ENCODE assay signal across 19 mouse cellular contexts in the genomic region with DNA sequence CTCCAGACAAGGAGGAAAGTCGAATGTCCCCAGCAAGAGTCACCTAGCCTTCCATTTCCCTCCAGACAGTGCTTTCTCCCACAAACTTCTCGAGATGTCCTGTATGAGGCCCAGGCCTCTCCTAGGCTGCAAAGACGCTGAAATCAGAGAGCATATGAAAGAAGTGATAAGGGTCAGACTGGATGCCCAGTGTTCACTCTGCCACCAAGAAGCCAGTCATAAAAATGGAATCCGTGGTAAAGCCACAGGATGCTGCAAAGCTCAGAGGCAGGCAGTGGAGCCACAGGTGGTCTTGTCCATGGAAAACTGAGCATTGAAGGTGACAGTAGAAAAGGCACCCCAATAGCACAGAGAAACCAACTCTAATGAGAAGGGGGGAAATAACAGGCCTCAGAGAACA. TPM values are rescaled to one million over a fixed set of nuclear protein-coding genes. Genes with fewer than 3 reads are reported as not detected.
A peak's percentile ranks its signal among the peaks of the same experiment; 100 is the strongest.
DNase-seq lines count a peak whose midpoint lies in the region; ATAC-seq and TF ChIP-seq lines count a peak whose summit lies in the region.
"Had no signal": no experiment of that assay in that cellular context is flagged by ENCODE, and none has a peak within 500 bp of the region (broad histone marks: within the 10 kb centered on the region; RNA-seq: fewer than 3 reads in every experiment).

No protein-coding gene starts in this region.

- intact Hi-C loops in gastrocnemius, adult 2 months (cut with DNase I) = loop anchor here (5.0 kb wide), 1 partner anchor 41 kb away; no protein-coding TSS in a partner anchor

- H3K4me2 ChIP-seq in hindbrain, embryonic 13.5 days = peak overlapping the region; percentile 72
- peak overlapping the region; percentile 96; the same call in 1 of the 2 replicates for H3K4me2 ChIP-seq in neural tube, embryonic 12.5 days (replicated peaks)
- H3K4me2 ChIP-seq in hindbrain, embryonic 16.5 days (ENCODE audit: low read length) = peak overlapping the region; percentile 72
- peak overlapping the region; percentile 74 for H3K4me2 ChIP-seq in neural tube, embryonic 15.5 days
- H3K4me2 ChIP-seq: heart, embryonic 15.5 days; kidney, embryonic 15.5 days; limb, embryonic 13.5 days; liver, embryonic 13.5 days; lung, embryonic 14.5 days had no signal

- 0 out of 2 replicates have a peak overlapping the region, but pooled peaks have one; percentile 1 for H3K4me3 ChIP-seq in hindbrain, embryonic 13.5 days
- H3K4me3 ChIP-seq in hindbrain, embryonic 10.5 days = no peak overlapping the region
- H3K4me3 ChIP-seq in neural tube, embryonic 12.5 days = no peak overlapping the region
- H3K4me3 ChIP-seq in hindbrain, embryonic 16.5 days (ENCODE audit: low read length) = peak overlapping the region; percentile 78
- H3K4me3 ChIP-seq in neural tube, embryonic 15.5 days (replicated peaks) = peak overlapping the region; percentile 84
- no peak overlapping the region for H3K4me3 ChIP-seq in gastrocnemius, adult 2 months
- H3K4me3 ChIP-seq: heart, embryonic 15.5 days; kidney, embryonic 15.5 days; limb, embryonic 13.5 days; liver, embryonic 13.5 days; midbrain, embryonic 12.5 days had no signal

- H3K27me3 ChIP-seq in hindbrain, embryonic 13.5 days = peaks cover 43% of the 10 kb centered on the region
- peaks cover 67% of the 10 kb centered on the region for H3K27me3 ChIP-seq in hindbrain, embryonic 10.5 days (ENCODE audit: insufficient read depth, poor library complexity, severe bottlenecking)
- H3K27me3 ChIP-seq in neural tube, embryonic 12.5 days (replicated peaks) = peaks cover 28% of the 10 kb centered on the region
- no peaks in the 10 kb centered on the region for H3K27me3 ChIP-seq in hindbrain, embryonic 16.5 days (replicated peaks; ENCODE audit: control insufficient read depth, insufficient read depth, low read length)
- no peaks in the 10 kb centered on the region for H3K27me3 ChIP-seq in neural tube, embryonic 15.5 days (replicated peaks)

- no peaks in the 10 kb centered on the region for H3K36me3 ChIP-seq in hindbrain, embryonic 13.5 days
- no peaks in the 10 kb centered on the region for H3K36me3 ChIP-seq in hindbrain, embryonic 10.5 days
- H3K36me3 ChIP-seq in neural tube, embryonic 12.5 days = no peaks in the 10 kb centered on the region
- no peaks in the 10 kb centered on the region for H3K36me3 ChIP-seq in hindbrain, embryonic 16.5 days (ENCODE audit: control insufficient read depth, insufficient read depth, low read length)
- H3K36me3 ChIP-seq in neural tube, embryonic 15.5 days = no peaks in the 10 kb centered on the region
- H3K36me3 ChIP-seq: heart, embryonic 15.5 days; kidney, embryonic 15.5 days; limb, embryonic 13.5 days; liver, embryonic 13.5 days; midbrain, embryonic 12.5 days had no signal

- 73% methylated on average over 4 of the region's 4 CpGs for WGBS in hindbrain, embryonic 13.5 days
- 67% methylated on average over 4 of the region's 4 CpGs for WGBS in hindbrain, embryonic 10.5 days
- 62% methylated on average over 4 of the region's 4 CpGs for WGBS in neural tube, embryonic 12.5 days
- WGBS in hindbrain, embryonic 16.5 days = 69% methylated on average over 4 of the region's 4 CpGs
- 81% methylated on average over 4 of the region's 4 CpGs for WGBS in neural tube, embryonic 15.5 days

- ATAC-seq in hindbrain, embryonic 13.5 days (ENCODE audit: low FRiP score) = no peak
- ATAC-seq in neural tube, embryonic 12.5 days (ENCODE audit: low FRiP score, low read depth) = no peak
- no peak for ATAC-seq in hindbrain, embryonic 16.5 days
- ATAC-seq in neural tube, embryonic 15.5 days (ENCODE audit: low FRiP score) = no peak
- ATAC-seq: intestine, postnatal 0 days had no signal

- H3K27ac ChIP-seq in hindbrain, embryonic 13.5 days = no peak overlapping the region
- H3K27ac ChIP-seq in hindbrain, embryonic 10.5 days = no peak overlapping the region
- H3K27ac ChIP-seq in neural tube, embryonic 12.5 days = no peak overlapping the region
- H3K27ac ChIP-seq in hindbrain, embryonic 16.5 days (ENCODE audit: low read depth, low read length) = no peak overlapping the region
- H3K27ac ChIP-seq in neural tube, embryonic 15.5 days (replicated peaks) = no peak overlapping the region
- H3K27ac ChIP-seq in gastrocnemius, adult 2 months = no peak overlapping the region
- H3K27ac ChIP-seq: heart, embryonic 15.5 days; kidney, embryonic 15.5 days; limb, embryonic 13.5 days; liver, embryonic 13.5 days; macrophage; midbrain, embryonic 12.5 days had no signal

- no peaks in the 10 kb centered on the region for H3K9me3 ChIP-seq in hindbrain, embryonic 13.5 days
- H3K9me3 ChIP-seq in hindbrain, embryonic 10.5 days = no peaks in the 10 kb centered on the region
- H3K9me3 ChIP-seq in neural tube, embryonic 12.5 days = no peaks in the 10 kb centered on the region
- no peaks in the 10 kb centered on the region for H3K9me3 ChIP-seq in hindbrain, embryonic 16.5 days (ENCODE audit: control insufficient read depth, low read length)
- no peaks in the 10 kb centered on the region for H3K9me3 ChIP-seq in neural tube, embryonic 15.5 days (replicated peaks)
- H3K9me3 ChIP-seq: heart, embryonic 15.5 days; kidney, embryonic 15.5 days; limb, embryonic 13.5 days; liver, embryonic 13.5 days; midbrain, embryonic 12.5 days had no signal

- DNase-seq in hindbrain, embryonic 10.5 days (ENCODE audit: low spot score) = no peak
- no peak for DNase-seq in neural tube, embryonic 10.5 days (ENCODE audit: extremely low spot score, low spot score)
- DNase-seq in gastrocnemius, adult 2 months = no peak
- no peak for DNase-seq in ovary, postnatal 14 days (ENCODE audit: low spot score)
- DNase-seq: kidney, postnatal 4 days; liver, embryonic 13.5 days; lung, embryonic 14.5 days; right cerebral cortex, postnatal 14 days had no signal

- peaks cover 44% of the 10 kb centered on the region for H3K4me1 ChIP-seq in hindbrain, embryonic 13.5 days (replicated peaks)
- peaks cover 39% of the 10 kb centered on the region; the same call in 1 of the 2 replicates for H3K4me1 ChIP-seq in hindbrain, embryonic 10.5 days (replicated peaks)
- peaks cover 7% of the 10 kb centered on the region; the same call in 1 of the 2 replicates for H3K4me1 ChIP-seq in neural tube, embryonic 12.5 days
- H3K4me1 ChIP-seq in hindbrain, embryonic 16.5 days (ENCODE audit: control insufficient read depth, insufficient read depth, low read depth, low read length) = peaks cover 21% of the 10 kb centered on the region
- H3K4me1 ChIP-seq in neural tube, embryonic 15.5 days = peaks cover 37% of the 10 kb centered on the region

- TF ChIP-seq CTCF in gastrocnemius, adult 2 months (IDR thresholded peaks at IDR 0.05) = no peak

- 0 out of 2 replicates have a peak overlapping the region, but pooled peaks have one; percentile 29 for H3K9ac ChIP-seq in hindbrain, embryonic 13.5 days
- no peak overlapping the region for H3K9ac ChIP-seq in neural tube, embryonic 12.5 days
- no peak overlapping the region for H3K9ac ChIP-seq in hindbrain, embryonic 16.5 days (ENCODE audit: low read depth, low read length)
- no peak overlapping the region for H3K9ac ChIP-seq in neural tube, embryonic 15.5 days (replicated peaks)
- H3K9ac ChIP-seq: heart, embryonic 15.5 days; kidney, embryonic 15.5 days; limb, embryonic 13.5 days; liver, embryonic 13.5 days; lung, embryonic 14.5 days; midbrain, embryonic 12.5 days had no signal

RNA-seq across cellular contexts. Expression of a gene that starts 2.9 kb away (rescaled TPM):
- 6.8 and 7.3 TPM in 2 replicates for polyA plus RNA-seq in hindbrain, embryonic 13.5 days (2015; fragmentation: Nextera tagmentation; extraction: Ambion mirVana)
- polyA plus RNA-seq in hindbrain, embryonic 10.5 days (2016; fragmentation: Nextera tagmentation; extraction: Ambion mirVana) = 1.2 and 1.7 TPM in 2 replicates
- 4.7 and 4.9 TPM in 2 replicates for polyA plus RNA-seq in neural tube, embryonic 12.5 days (2016; fragmentation: Nextera tagmentation; extraction: Ambion mirVana)
- polyA plus RNA-seq in hindbrain, embryonic 16.5 days (2015; fragmentation: Nextera tagmentation; extraction: Ambion mirVana) = 8.6 and 8.9 TPM in 2 replicates
- 7.7 and 9.5 TPM in 2 replicates for polyA plus RNA-seq in neural tube, embryonic 15.5 days (2015; fragmentation: Nextera tagmentation; extraction: Ambion mirVana)
- total RNA-seq in gastrocnemius, adult 2 months (2021) = 1 to 10 TPM; 1.3 to 1.9 TPM
- total RNA-seq: hematopoietic stem cell, adult 5-6 weeks had no signal
- polyA plus RNA-seq: macrophage had no signal

Comparison
In these comparisons a context has a peak if more than half of its experiments do, and no peak if none do; other contexts are left out.
1. H3K4me3 ChIP-seq: peak in hindbrain, embryonic 13.5 days (single experiment), hindbrain, embryonic 16.5 days (single experiment) and neural tube, embryonic 15.5 days (single experiment); none in hindbrain, embryonic 10.5 days (single experiment), neural tube, embryonic 12.5 days (single experiment) and gastrocnemius, adult 2 months (single experiment).
2. Peak in every context shown above with its lines, with median percentiles within 50 percentile points of each other: H3K4me2 ChIP-seq.